Mouse (Mus musculus): ENCODE measurements at regions not wholly inside any gene's neighbourhood (a gene's known extent, or its start where the extent isn't known, plus 50 kb on each side); places are given as distances from the start of the nearest gene placed in this dataset.

- no peaks in the 10 kb centered on the region for H3K4me1 ChIP-seq (replicated peaks)
- H3K27ac ChIP-seq (replicated peaks), result no peak overlapping the region
- ATAC-seq (ENCODE audit: low read depth), result no peak
- no peak overlapping the region for H3K4me2 ChIP-seq
- WGBS, result 92% methylated on average over 13 of the region's 13 CpGs
- no peak overlapping the region for H3K9ac ChIP-seq
- H3K36me3 ChIP-seq, result no peaks in the 10 kb centered on the region
- no peak overlapping the region for H3K4me3 ChIP-seq
- no peaks in the 10 kb centered on the region for H3K9me3 ChIP-seq
- no peaks in the 10 kb centered on the region for H3K27me3 ChIP-seq
These were observed 234.9 kb upstream of the Map3k1 start for GRCm38 (mm10) chr13:112043524-112044246.

DNA sequence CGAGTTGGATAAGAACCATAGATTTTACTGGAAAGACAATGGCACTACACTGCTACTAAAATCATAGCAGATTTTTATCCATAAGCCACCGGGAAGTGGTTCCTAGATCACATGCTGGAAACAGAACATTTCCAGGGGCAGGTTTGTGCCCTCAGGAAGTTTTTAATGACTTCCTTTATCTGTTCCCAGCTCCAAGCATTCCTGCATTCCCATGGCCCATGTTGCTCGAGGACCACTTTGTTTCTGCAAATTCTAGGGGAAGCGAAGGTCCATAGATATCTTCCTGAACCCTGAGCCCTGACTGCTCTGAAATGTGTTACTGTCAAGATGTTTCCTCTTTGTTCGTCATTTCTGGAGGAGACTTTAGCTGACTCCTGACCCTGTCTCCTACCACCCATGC lies 235.6 kb upstream of the Map3k1 start:
- H3K4me3 ChIP-seq, result no peak overlapping the region
- no peak overlapping the region for H3K9ac ChIP-seq
- H3K4me1 ChIP-seq (replicated peaks), result no peaks in the 10 kb centered on the region
- no peaks in the 10 kb centered on the region for H3K9me3 ChIP-seq
- no peak overlapping the region for H3K4me2 ChIP-seq
- ATAC-seq (ENCODE audit: low read depth), result no peak
- 83% methylated on average over 5 of the region's 5 CpGs for WGBS
- no peaks in the 10 kb centered on the region for H3K36me3 ChIP-seq
- no peaks in the 10 kb centered on the region for H3K27me3 ChIP-seq
- no peak overlapping the region for H3K27ac ChIP-seq (replicated peaks)

DNA sequence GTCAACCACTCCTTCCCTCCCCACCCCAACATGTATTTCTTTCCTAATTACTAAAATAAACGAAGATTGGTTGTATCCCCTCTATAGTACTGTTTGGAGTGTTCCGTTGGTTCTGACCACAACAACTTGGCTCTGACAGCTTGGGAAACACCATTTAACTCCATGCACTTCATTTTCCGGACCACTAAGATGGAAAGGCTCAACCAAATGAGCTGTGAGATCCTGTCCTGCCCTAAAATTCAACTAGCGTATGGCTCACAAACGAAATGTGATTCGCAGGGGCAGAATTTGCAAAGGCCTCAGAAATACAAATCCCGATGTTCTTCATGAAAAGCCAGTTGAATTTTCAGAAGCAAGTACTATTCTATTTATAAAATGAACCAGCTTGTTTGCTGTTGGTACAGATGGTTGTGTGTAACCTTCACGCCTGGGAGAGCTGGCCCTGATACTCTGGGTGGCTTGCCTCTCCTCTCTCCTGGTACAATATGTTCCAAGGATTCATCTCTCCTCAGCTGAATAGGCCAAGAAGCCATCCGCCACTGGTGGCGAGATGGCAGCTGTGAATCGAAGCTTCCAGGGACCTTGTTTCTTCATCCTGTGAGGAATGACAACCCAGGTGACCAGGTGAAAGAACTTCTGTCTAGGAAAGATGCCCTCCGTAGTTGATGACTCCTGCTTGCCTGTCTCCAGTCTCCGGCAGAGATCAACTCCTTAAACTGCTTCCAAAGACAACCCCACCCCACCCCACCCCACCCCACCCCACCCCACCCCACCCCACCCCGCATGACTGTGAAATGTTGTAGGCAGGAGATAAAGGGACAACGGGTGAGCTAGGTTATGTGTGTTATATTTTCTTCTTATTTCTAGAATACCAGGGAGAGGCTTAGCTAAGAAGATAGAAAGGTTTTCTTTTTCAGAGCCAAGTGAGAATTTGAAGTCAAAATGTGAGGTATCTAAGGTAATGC lies 237.7 kb upstream of the Map3k1 start:
- Histone ChIP-seq H3K4me2 (no peak overlapping the region), H3K27me3 (no peaks in the 10 kb centered on the region), H3K9me3 (no peaks in the 10 kb centered on the region), H3K27ac (replicated peaks) (no peak overlapping the region), H3K4me3 (no peak overlapping the region), H3K36me3 (no peaks in the 10 kb centered on the region), H3K9ac (no peak overlapping the region), H3K4me1 (replicated peaks) (no peaks in the 10 kb centered on the region)
- 91% methylated on average over 15 of the region's 15 CpGs for WGBS
- no peak for ATAC-seq (ENCODE audit: low read depth)

GRCm38 (mm10) chr13:112047408-112047807 lies 238.6 kb upstream of the Map3k1 start:
- Histone ChIP-seq H3K9me3 (no peaks in the 10 kb centered on the region), H3K9ac (no peak overlapping the region), H3K4me2 (no peak overlapping the region), H3K27ac (replicated peaks) (no peak overlapping the region), H3K4me1 (replicated peaks) (no peaks in the 10 kb centered on the region), H3K4me3 (no peak overlapping the region), H3K36me3 (no peaks in the 10 kb centered on the region), H3K27me3 (no peaks in the 10 kb centered on the region)
- ATAC-seq (ENCODE audit: low read depth), result no peak
- 65% methylated on average over 3 of the region's 3 CpGs for WGBS

DNA sequence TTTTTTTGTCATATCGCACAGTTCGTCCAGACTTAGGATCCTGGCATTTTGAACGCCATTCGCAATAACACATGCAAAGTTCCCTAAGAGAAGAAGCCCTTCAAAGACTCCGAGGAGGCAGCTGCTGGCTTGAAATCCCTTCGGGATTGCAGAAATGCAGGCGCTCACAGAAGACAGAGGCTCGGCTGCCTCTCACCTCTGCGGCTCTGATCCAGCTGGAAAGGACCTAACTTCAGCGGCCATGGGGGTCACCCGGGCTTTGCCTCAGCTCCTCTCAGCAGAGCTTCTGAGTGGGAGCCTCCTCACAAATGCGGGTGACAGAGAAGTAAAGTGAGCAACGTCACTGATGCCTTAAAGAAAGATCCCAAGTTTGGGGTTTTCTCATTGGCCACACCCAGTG lies 239.1 kb upstream of the Map3k1 start:
- 78% methylated on average over 13 of the region's 13 CpGs for WGBS

GRCm38 (mm10) chr13:112048327-112048726 lies 239.5 kb upstream of the Map3k1 start:
- H3K36me3 ChIP-seq, result no peaks in the 10 kb centered on the region
- no peaks in the 10 kb centered on the region for H3K4me1 ChIP-seq (replicated peaks)
- no peak overlapping the region for H3K9ac ChIP-seq
- WGBS, result 95% methylated on average over 6 of the region's 6 CpGs
- H3K27me3 ChIP-seq, result no peaks in the 10 kb centered on the region; the same call in 1 of the 2 replicates
- H3K4me2 ChIP-seq, result no peak overlapping the region
- no peak overlapping the region for H3K4me3 ChIP-seq
- H3K27ac ChIP-seq (replicated peaks), result no peak overlapping the region
- no peaks in the 10 kb centered on the region for H3K9me3 ChIP-seq
- ATAC-seq (ENCODE audit: low read depth), result no peak

More for the DNA sequence above, 239.1 kb upstream of the Map3k1 start:
- Histone ChIP-seq H3K27ac (replicated peaks) (no peak overlapping the region), H3K4me1 (replicated peaks) (no peaks in the 10 kb centered on the region), H3K27me3 (no peaks in the 10 kb centered on the region; the same call in 1 of the 2 replicates), H3K4me2 (no peak overlapping the region), H3K9me3 (no peaks in the 10 kb centered on the region), H3K9ac (no peak overlapping the region), H3K36me3 (no peaks in the 10 kb centered on the region), H3K4me3 (no peak overlapping the region)
- no peak for ATAC-seq (ENCODE audit: low read depth)

DNA sequence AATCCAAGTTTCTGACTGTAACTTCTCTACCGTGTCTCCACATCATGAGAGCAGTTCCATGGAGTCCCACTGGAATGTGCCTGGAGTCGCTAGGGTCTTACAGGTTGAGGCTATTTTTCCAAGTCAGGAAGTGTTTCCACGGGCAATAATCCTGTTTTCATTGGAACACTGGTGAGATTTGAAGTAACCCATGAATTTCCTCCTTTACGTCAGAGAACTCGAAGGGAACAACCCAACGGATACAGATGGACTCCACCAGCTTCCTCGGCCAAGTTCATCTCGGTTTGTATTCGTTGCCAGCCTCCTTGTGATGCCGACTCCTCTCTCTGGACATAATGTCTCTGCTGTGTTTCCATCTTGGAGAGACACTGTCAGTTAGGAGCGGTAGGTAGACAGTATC lies 237.4 kb upstream of the Ankrd55 start:
- no peaks in the 10 kb centered on the region for H3K36me3 ChIP-seq
- no peak for ATAC-seq (ENCODE audit: low read depth)
- no peak overlapping the region for H3K9ac ChIP-seq
- H3K4me2 ChIP-seq, result no peak overlapping the region
- no peak overlapping the region for H3K4me3 ChIP-seq
- no peak overlapping the region for H3K27ac ChIP-seq (replicated peaks)
- 93% methylated on average over 11 of the region's 11 CpGs for WGBS
- no peaks in the 10 kb centered on the region; the same call in 1 of the 2 replicates for H3K27me3 ChIP-seq
- no peaks in the 10 kb centered on the region for H3K9me3 ChIP-seq
- no peaks in the 10 kb centered on the region for H3K4me1 ChIP-seq (replicated peaks)

- no peak overlapping the region for H3K27ac ChIP-seq (replicated peaks)
- no peaks in the 10 kb centered on the region for H3K9me3 ChIP-seq
- ATAC-seq (ENCODE audit: low read depth), result no peak
- H3K27me3 ChIP-seq, result no peaks in the 10 kb centered on the region; the same call in 1 of the 2 replicates
- H3K9ac ChIP-seq, result no peak overlapping the region
- 91% methylated on average over 3 of the region's 3 CpGs for WGBS
- H3K4me1 ChIP-seq (replicated peaks), result no peaks in the 10 kb centered on the region
- no peak overlapping the region for H3K4me2 ChIP-seq
- H3K36me3 ChIP-seq, result no peaks in the 10 kb centered on the region
- H3K4me3 ChIP-seq, result no peak overlapping the region
These were observed 236.2 kb upstream of the Ankrd55 start for GRCm38 (mm10) chr13:112052011-112052410.

- Histone ChIP-seq H3K27ac (replicated peaks) (no peak overlapping the region), H3K4me2 (no peak overlapping the region), H3K9ac (no peak overlapping the region), H3K36me3 (no peaks in the 10 kb centered on the region), H3K4me1 (replicated peaks) (no peaks in the 10 kb centered on the region), H3K9me3 (no peaks in the 10 kb centered on the region), H3K27me3 (no peaks in the 10 kb centered on the region; the same call in 1 of the 2 replicates), H3K4me3 (no peak overlapping the region)
- WGBS, result 99% methylated on average over 3 of the region's 3 CpGs
- no peak for ATAC-seq (ENCODE audit: low read depth)
These were observed 235.8 kb upstream of the Ankrd55 start for GRCm38 (mm10) chr13:112052456-112052855.

- 78% methylated on average over 6 of the region's 6 CpGs for WGBS
- ATAC-seq (ENCODE audit: low read depth), result no peak
- Histone ChIP-seq H3K36me3 (no peaks in the 10 kb centered on the region), H3K4me3 (no peak overlapping the region), H3K27ac (replicated peaks) (no peak overlapping the region), H3K4me2 (no peak overlapping the region), H3K4me1 (replicated peaks) (no peaks in the 10 kb centered on the region), H3K9me3 (no peaks in the 10 kb centered on the region), H3K27me3 (no peaks in the 10 kb centered on the region; the same call in 1 of the 2 replicates), H3K9ac (no peak overlapping the region)
These were observed 233.3 kb upstream of the Ankrd55 start for GRCm38 (mm10) chr13:112054879-112055371.

DNA sequence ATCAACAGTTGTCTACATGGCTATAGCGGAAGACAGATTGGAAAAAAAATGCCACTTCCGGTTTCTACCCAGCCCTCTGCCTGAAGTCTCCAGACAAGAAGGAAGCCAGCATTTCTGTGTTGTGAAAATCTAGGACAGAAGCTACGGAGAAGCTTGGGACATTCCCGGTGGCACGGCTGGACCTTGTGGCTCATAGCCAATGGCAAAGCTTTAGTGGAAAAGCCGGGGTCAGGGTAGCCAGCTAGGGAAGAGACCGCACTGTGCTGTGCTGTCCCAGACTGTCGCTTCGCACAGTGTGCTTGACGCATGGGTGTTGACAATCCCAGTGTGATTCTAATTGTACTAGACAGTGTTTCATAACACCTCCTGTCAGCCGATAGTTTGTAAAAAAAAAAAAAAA lies 230.0 kb upstream of the Ankrd55 start:
- H3K36me3 ChIP-seq, result no peaks in the 10 kb centered on the region
- no peaks in the 10 kb centered on the region for H3K27me3 ChIP-seq
- no peak for ATAC-seq (ENCODE audit: low read depth)
- no peak overlapping the region for H3K4me2 ChIP-seq
- WGBS, result 85% methylated on average over 11 of the region's 11 CpGs
- H3K4me3 ChIP-seq, result no peak overlapping the region
- no peak overlapping the region for H3K9ac ChIP-seq
- H3K27ac ChIP-seq (replicated peaks), result no peak overlapping the region
- no peaks in the 10 kb centered on the region for H3K4me1 ChIP-seq (replicated peaks)
- no peaks in the 10 kb centered on the region for H3K9me3 ChIP-seq

DNA sequence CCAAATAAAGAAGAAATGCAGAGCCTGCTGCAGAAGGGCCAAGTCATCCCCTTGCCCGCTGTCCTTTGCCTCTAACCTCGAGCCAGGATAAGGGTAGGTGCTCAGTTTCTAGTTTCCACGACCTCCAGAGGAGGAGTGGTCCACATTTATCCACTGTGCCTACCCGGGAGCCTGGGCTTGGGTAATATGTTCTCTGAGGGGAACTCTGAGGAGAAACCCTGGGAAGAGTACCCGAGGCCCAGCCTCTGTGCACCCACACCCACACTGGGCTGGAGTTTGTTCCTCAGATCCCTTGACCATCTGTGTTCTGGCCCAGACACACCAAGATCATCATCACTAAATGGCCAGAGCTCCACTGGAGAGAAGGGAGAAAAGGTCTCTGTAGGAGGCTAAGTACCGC lies 229.5 kb upstream of the Ankrd55 start:
- H3K9me3 ChIP-seq, result no peaks in the 10 kb centered on the region
- H3K4me2 ChIP-seq, result no peak overlapping the region
- no peak overlapping the region for H3K4me3 ChIP-seq
- H3K4me1 ChIP-seq (replicated peaks), result peaks cover 4% of the 10 kb centered on the region; the same call in 1 of the 2 replicates
- H3K36me3 ChIP-seq, result no peaks in the 10 kb centered on the region
- no peak for ATAC-seq (ENCODE audit: low read depth)
- 86% methylated on average over 6 of the region's 6 CpGs for WGBS
- H3K27ac ChIP-seq (replicated peaks), result no peak overlapping the region
- no peak overlapping the region for H3K9ac ChIP-seq
- H3K27me3 ChIP-seq, result no peaks in the 10 kb centered on the region

Data from neural tube, embryonic 13.5 days (tissue).